Mouse (Mus musculus) liver, embryonic 16.5 days (tissue): Measurements from ENCODE around the gene Arhgap31. TPM values are rescaled to one million over a fixed set of nuclear protein-coding genes. Genes with fewer than 3 reads are reported as not detected.

Source experiments
- ATAC-seq: fragments of 200-750 bp; cut with Nextera tagmentation; 2 replicates; pipeline ENCODE4 v1.8.0; 2017; ENCODE audit warnings: low read depth, mild to moderate bottlenecking, moderate number of reproducible peaks, moderate library complexity
- H3K27ac ChIP-seq: fragments of 300-500 bp; sonication (generic); 2 replicates; pipeline ENCODE4 v1.5.1; 2014; ENCODE audit warnings: mild to moderate bottlenecking, low read length
- H3K27me3 ChIP-seq: fragments of 300-500 bp; sonication (generic); 2 replicates; pipeline ENCODE4 v1.6.1; 2014; ENCODE audit warnings: low read depth, low read length, mixed read lengths; ENCODE audit not compliant: control insufficient read depth, insufficient read depth
- H3K36me3 ChIP-seq: fragments of 300-500 bp; sonication (generic); 2 replicates; pipeline ENCODE4 v1.6.1; 2014; ENCODE audit warnings: mild to moderate bottlenecking; ENCODE audit not compliant: control insufficient read depth, insufficient read depth
- H3K4me1 ChIP-seq: fragments of 300-500 bp; sonication (generic); 2 replicates; pipeline ENCODE4 v1.6.1; 2014; ENCODE audit warnings: low read depth, low read length, mixed read lengths; ENCODE audit not compliant: control insufficient read depth
- H3K4me2 ChIP-seq: fragments of 300-500 bp; sonication (generic); 2 replicates; pipeline ENCODE4 v1.6.1; 2014; ENCODE audit warnings: low read depth, low read length, mixed read lengths
- H3K4me3 ChIP-seq: fragments of 300-500 bp; sonication (generic); 2 replicates; pipeline ENCODE4 v1.5.1; 2014; ENCODE audit warnings: low read depth, mild to moderate bottlenecking, low read length
- H3K9ac ChIP-seq: fragments of 300-500 bp; sonication (generic); 2 replicates; pipeline ENCODE4 v1.6.1; 2014; ENCODE audit warnings: low read depth, low read length
- H3K9me3 ChIP-seq: fragments of 300-500 bp; sonication (generic); replicated peaks from 2 replicates; pipeline ENCODE4 v1.6.1; 2016; ENCODE audit warnings: low read length; ENCODE audit not compliant: control insufficient read depth
- WGBS: fragments of 180-500 bp; shearing (Covaris S2); extraction: QIAGEN DNeasy Blood & Tissue Kit; methylation state at CpG from one replicate; pipeline ENCODE4 v1.1.7; 2014; ENCODE audit not compliant: insufficient replicate concordance; 5-methylcytosine and 5-hydroxymethylcytosine counted together
- polyA plus RNA-seq: library from polyadenylated mRNA; unstranded; fragments of >200 nt; fragmentation: Nextera tagmentation; extraction: Ambion mirVana; gene quantifications from 2 replicates; pipeline ENCODE4 v1.2.1, GENCODE M21; 2015

Arhgap31 gene
- polyA plus RNA-seq, 1 experiment from 2014 or later = 1.7 TPM

GRCm38 (mm10) chr16:38596651-38597050 is 116.4 kb downstream of the Arhgap31 start:
- Histone ChIP-seq H3K36me3 (no peaks in the 10 kb centered on the region), H3K4me2 (no peak overlapping the region), H3K4me1 (no peaks in the 10 kb centered on the region), H3K27me3 (no peaks in the 10 kb centered on the region), H3K9ac (no peak overlapping the region), H3K9me3 (no peaks in the 10 kb centered on the region), H3K4me3 (no peak overlapping the region), H3K27ac (no peak overlapping the region)
- WGBS = 66% methylated on average over 2 of the region's 2 CpGs
- no peak for ATAC-seq

DNA sequence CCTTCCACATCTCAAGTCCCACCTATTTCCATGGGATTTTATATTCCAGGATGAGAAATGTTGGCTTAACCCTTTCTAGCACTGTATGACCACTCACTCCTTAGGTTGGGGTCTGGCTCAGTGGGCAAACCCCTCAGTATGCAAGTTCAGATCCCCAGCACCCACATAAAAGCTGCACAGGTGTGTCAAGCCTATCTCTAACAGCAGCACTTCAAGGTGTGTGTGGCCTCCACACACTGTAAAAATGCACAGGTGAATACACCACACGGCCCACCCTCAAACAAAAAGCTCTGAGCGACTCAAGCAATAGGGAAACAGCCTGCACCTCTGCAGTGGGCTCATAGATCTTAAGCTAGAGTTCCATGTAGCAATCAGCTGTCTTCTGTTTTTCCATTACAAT is 117.0 kb downstream of the Arhgap31 start:
- WGBS = 54% methylated on average over 2 of the region's 2 CpGs
- Histone ChIP-seq H3K27ac (no peak overlapping the region), H3K9me3 (no peaks in the 10 kb centered on the region), H3K27me3 (no peaks in the 10 kb centered on the region), H3K9ac (no peak overlapping the region), H3K36me3 (no peaks in the 10 kb centered on the region), H3K4me3 (no peak overlapping the region), H3K4me2 (no peak overlapping the region), H3K4me1 (no peaks in the 10 kb centered on the region)
- ATAC-seq = no peak

- Histone ChIP-seq H3K4me1 (no peaks in the 10 kb centered on the region), H3K9me3 (no peaks in the 10 kb centered on the region), H3K4me3 (no peak overlapping the region), H3K9ac (no peak overlapping the region), H3K36me3 (no peaks in the 10 kb centered on the region), H3K4me2 (no peak overlapping the region), H3K27me3 (no peaks in the 10 kb centered on the region), H3K27ac (no peak overlapping the region)
- WGBS = 63% methylated on average over 1 of the region's 1 CpGs
- no peak for ATAC-seq
These were observed 118.6 kb downstream of the Arhgap31 start for GRCm38 (mm10) chr16:38594435-38594834.

GRCm38 (mm10) chr16:38592946-38593345 is 120.1 kb downstream of the Arhgap31 start:
- Histone ChIP-seq H3K9ac (no peak overlapping the region), H3K27ac (no peak overlapping the region), H3K4me2 (no peak overlapping the region), H3K4me3 (no peak overlapping the region), H3K27me3 (no peaks in the 10 kb centered on the region), H3K4me1 (no peaks in the 10 kb centered on the region), H3K36me3 (peaks cover 2% of the 10 kb centered on the region; the same call in 1 of the 2 replicates), H3K9me3 (no peaks in the 10 kb centered on the region)
- no peak for ATAC-seq
- WGBS = 81% methylated on average over 4 of the region's 4 CpGs

DNA sequence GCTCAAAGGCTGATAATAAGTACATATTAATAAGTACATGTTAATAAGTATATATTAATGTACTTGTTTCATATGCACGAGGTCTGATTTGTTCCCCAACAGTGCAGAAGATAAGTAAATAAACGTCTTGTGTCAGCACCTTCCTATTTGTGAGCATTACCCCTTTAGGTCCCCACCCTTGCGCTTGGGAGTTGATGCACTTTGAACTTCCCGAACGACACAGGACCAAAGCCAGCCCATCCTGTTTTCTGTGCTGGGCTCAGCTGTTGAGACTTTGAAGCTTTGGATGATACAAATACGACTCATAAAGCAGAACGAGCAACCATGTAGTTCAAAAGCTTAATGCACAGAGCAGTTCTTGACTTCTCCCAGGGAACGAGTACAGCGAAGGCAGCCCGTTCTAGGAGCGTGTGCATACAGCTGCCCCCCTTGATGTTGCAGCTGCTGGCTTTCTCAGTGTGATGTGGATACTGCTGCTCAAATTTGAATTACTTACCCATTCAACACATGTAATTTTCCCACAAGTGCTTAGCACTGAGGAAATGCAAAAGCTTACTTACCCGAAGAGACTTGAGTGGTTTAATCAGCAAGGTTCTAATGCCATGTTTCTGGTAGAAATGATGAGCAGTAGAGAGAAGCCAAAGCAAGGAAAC is 120.9 kb downstream of the Arhgap31 start:
- ATAC-seq = no peak
- 83% methylated on average over 12 of the region's 12 CpGs for WGBS
- no peaks in the 10 kb centered on the region for H3K4me1 ChIP-seq

GRCm38 (mm10) chr16:38591506-38591905 is 121.6 kb downstream of the Arhgap31 start:
- Histone ChIP-seq H3K9me3 (no peaks in the 10 kb centered on the region), H3K36me3 (peaks cover 6% of the 10 kb centered on the region; the same call in 1 of the 2 replicates), H3K9ac (no peak overlapping the region), H3K4me1 (no peaks in the 10 kb centered on the region), H3K4me3 (no peak overlapping the region), H3K27ac (no peak overlapping the region), H3K27me3 (no peaks in the 10 kb centered on the region), H3K4me2 (no peak overlapping the region)
- no peak for ATAC-seq
- 59% methylated on average over 3 of the region's 3 CpGs for WGBS

More for the DNA sequence above, 120.9 kb downstream of the Arhgap31 start:
- Histone ChIP-seq H3K4me2 (no peak overlapping the region), H3K4me3 (no peak overlapping the region), H3K36me3 (peaks cover 6% of the 10 kb centered on the region; the same call in 1 of the 2 replicates), H3K27ac (no peak overlapping the region), H3K9ac (no peak overlapping the region), H3K27me3 (no peaks in the 10 kb centered on the region), H3K9me3 (no peaks in the 10 kb centered on the region)

GRCm38 (mm10) chr16:38587572-38587971 is 125.5 kb downstream of the Arhgap31 start:
- no peak for ATAC-seq
- peaks cover 6% of the 10 kb centered on the region; the same call in 1 of the 2 replicates for H3K4me1 ChIP-seq
- H3K27me3 ChIP-seq = no peaks in the 10 kb centered on the region
- H3K4me3 ChIP-seq = no peak overlapping the region
- no peaks in the 10 kb centered on the region for H3K9me3 ChIP-seq
- H3K36me3 ChIP-seq = peaks cover 13% of the 10 kb centered on the region
- no peak overlapping the region for H3K27ac ChIP-seq
- no peak overlapping the region for H3K9ac ChIP-seq
- no peak overlapping the region for H3K4me2 ChIP-seq
- 85% methylated on average over 4 of the region's 4 CpGs for WGBS

- H3K4me2 ChIP-seq = no peak overlapping the region
- H3K9ac ChIP-seq = no peak overlapping the region
- peaks cover 13% of the 10 kb centered on the region for H3K36me3 ChIP-seq
- 83% methylated on average over 5 of the region's 5 CpGs for WGBS
- no peaks in the 10 kb centered on the region for H3K9me3 ChIP-seq
- no peak overlapping the region for H3K27ac ChIP-seq
- no peak for ATAC-seq
- no peak overlapping the region for H3K4me3 ChIP-seq
- H3K27me3 ChIP-seq = no peaks in the 10 kb centered on the region
- H3K4me1 ChIP-seq = peaks cover 6% of the 10 kb centered on the region; the same call in 1 of the 2 replicates
These were observed 125.9 kb downstream of the Arhgap31 start for GRCm38 (mm10) chr16:38587163-38587562.

DNA sequence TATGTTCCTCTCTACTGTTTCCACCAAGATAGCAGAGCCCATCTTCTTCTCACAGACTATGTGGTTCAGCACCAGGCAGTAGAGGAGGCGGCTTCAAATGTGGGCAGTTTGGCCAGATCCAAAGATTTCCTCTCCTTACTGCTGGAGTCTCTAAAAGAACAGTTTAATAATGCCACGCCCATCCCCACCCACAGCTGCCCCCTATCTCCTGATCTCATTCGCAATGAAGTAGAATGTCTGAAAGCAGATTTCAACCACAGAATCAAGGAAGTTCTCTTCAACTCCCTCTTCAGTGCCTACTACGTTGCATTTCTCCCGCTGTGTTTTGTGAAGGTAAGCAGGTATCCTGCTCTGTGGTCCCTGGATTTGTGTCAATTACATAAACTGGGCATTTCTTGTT is 127.9 kb downstream of the Arhgap31 start:
- Histone ChIP-seq H3K9me3 (no peaks in the 10 kb centered on the region), H3K27me3 (no peaks in the 10 kb centered on the region), H3K4me3 (no peak overlapping the region), H3K27ac (no peak overlapping the region), H3K4me2 (no peak overlapping the region), H3K4me1 (peaks cover 6% of the 10 kb centered on the region; the same call in 1 of the 2 replicates), H3K36me3 (peaks cover 13% of the 10 kb centered on the region), H3K9ac (no peak overlapping the region)
- no peak for ATAC-seq
- 33% methylated on average over 5 of the region's 5 CpGs for WGBS
